8 mouse cellular contexts compared by ENCODE assay signal in genomic region chr8:70330741-70331364, GRCm38 (mm10). TPM values are rescaled to one million over a fixed set of nuclear protein-coding genes. Genes with fewer than 3 reads are reported as not detected.
DNase-seq lines count a peak whose midpoint lies in the region; ATAC-seq lines count a peak whose summit lies in the region.

No protein-coding gene starts in this region.

- peak overlapping the region; percentile 31 for H3K4me3 ChIP-seq in heart, embryonic 11.5 days (ENCODE audit: low read depth, low read length)
- peak overlapping the region; percentile 10 for H3K4me3 ChIP-seq in forebrain, embryonic 12.5 days (replicated peaks)
- peak overlapping the region; percentile 25 for H3K4me3 ChIP-seq in intestine, embryonic 14.5 days (ENCODE audit: low read depth, low read length)
- H3K4me3 ChIP-seq in liver, embryonic 12.5 days = peak overlapping the region; percentile 1; the same call in 1 of the 2 replicates

- peak; percentile 67 for ATAC-seq in heart, embryonic 11.5 days (replicated peaks; ENCODE audit: insufficient number of reproducible peaks, low FRiP score, low TSS enrichment)
- ATAC-seq in forebrain, embryonic 12.5 days (ENCODE audit: low FRiP score) = peak; percentile 82
- peak; percentile 42 for ATAC-seq in intestine, embryonic 14.5 days (replicated peaks; ENCODE audit: low FRiP score, low TSS enrichment, low read depth)
- peak; percentile 48 for ATAC-seq in liver, embryonic 12.5 days

- no peak overlapping the region for H3K27ac ChIP-seq in heart, embryonic 11.5 days (ENCODE audit: low read depth, low read length)
- 0 out of 2 replicates have a peak overlapping the region, but pooled peaks have one; percentile 25 for H3K27ac ChIP-seq in forebrain, embryonic 12.5 days
- no peak overlapping the region for H3K27ac ChIP-seq in intestine, embryonic 14.5 days (ENCODE audit: low read depth)
- H3K27ac ChIP-seq in liver, embryonic 12.5 days = no peak overlapping the region

- peaks cover 34% of the 10 kb centered on the region for H3K36me3 ChIP-seq in heart, embryonic 11.5 days (ENCODE audit: control insufficient read depth, insufficient read depth, low read length)
- H3K36me3 ChIP-seq in forebrain, embryonic 12.5 days (replicated peaks) = peaks cover 73% of the 10 kb centered on the region
- H3K36me3 ChIP-seq in intestine, embryonic 14.5 days (ENCODE audit: control insufficient read depth, insufficient read depth, low read length) = peaks cover 50% of the 10 kb centered on the region
- peaks cover 55% of the 10 kb centered on the region for H3K36me3 ChIP-seq in liver, embryonic 12.5 days

- peak overlapping the region; percentile 65 for H3K4me2 ChIP-seq in heart, embryonic 11.5 days
- H3K4me2 ChIP-seq in forebrain, embryonic 12.5 days = peak overlapping the region; percentile 31
- peak overlapping the region; percentile 36 for H3K4me2 ChIP-seq in intestine, embryonic 14.5 days (ENCODE audit: low read length)
- peak overlapping the region; percentile 43 for H3K4me2 ChIP-seq in liver, embryonic 12.5 days

- H3K27me3 ChIP-seq in heart, embryonic 11.5 days (ENCODE audit: control insufficient read depth, insufficient read depth, low read length) = peaks cover 7% of the 10 kb centered on the region
- H3K27me3 ChIP-seq in forebrain, embryonic 12.5 days = peaks cover 27% of the 10 kb centered on the region
- no peaks in the 10 kb centered on the region for H3K27me3 ChIP-seq in intestine, embryonic 14.5 days (replicated peaks; ENCODE audit: control insufficient read depth, insufficient read depth, low read length)
- peaks cover 18% of the 10 kb centered on the region for H3K27me3 ChIP-seq in liver, embryonic 12.5 days (replicated peaks)

- H3K9me3 ChIP-seq in heart, embryonic 11.5 days (replicated peaks; ENCODE audit: control insufficient read depth, low read length) = 0 out of 2 replicates have a peak, but pooled peaks cover 2% of the 10 kb centered on the region
- H3K9me3 ChIP-seq in forebrain, embryonic 12.5 days = no peaks in the 10 kb centered on the region
- no peaks in the 10 kb centered on the region; the same call in 1 of the 2 replicates for H3K9me3 ChIP-seq in intestine, embryonic 14.5 days (ENCODE audit: control insufficient read depth, low read length)
- no peaks in the 10 kb centered on the region for H3K9me3 ChIP-seq in liver, embryonic 12.5 days (replicated peaks)

- peak overlapping the region; percentile 47; the same call in 1 of the 2 replicates for H3K9ac ChIP-seq in heart, embryonic 11.5 days (ENCODE audit: low read depth, low read length)
- H3K9ac ChIP-seq in forebrain, embryonic 12.5 days = peak overlapping the region; percentile 45
- H3K9ac ChIP-seq in intestine, embryonic 14.5 days (ENCODE audit: low read length) = 0 out of 2 replicates have a peak overlapping the region, but pooled peaks have one; percentile 20
- H3K9ac ChIP-seq in liver, embryonic 12.5 days = no peak overlapping the region

- DNase-seq in heart, adult 18-20 months = no peak
- peak; percentile 85 for DNase-seq in adrenal gland, postnatal 14 days
- DNase-seq in intestine, embryonic 14.5 days (ENCODE audit: low spot score) = peak; percentile 81
- DNase-seq in right cerebral cortex, adult 2 months (ENCODE audit: low spot score in 2 of 2) = peak; percentile 64 to 74
- DNase-seq in urinary bladder, postnatal 25 days (ENCODE audit: low spot score) = no peak

- WGBS in heart, embryonic 11.5 days (ENCODE audit: insufficient replicate concordance) = 26% methylated on average over 53 of the region's 53 CpGs
- WGBS in forebrain, embryonic 12.5 days = 29% methylated on average over 51 of the region's 53 CpGs
- WGBS in intestine, embryonic 14.5 days = 39% methylated on average over 49 of the region's 53 CpGs
- WGBS in liver, embryonic 12.5 days (ENCODE audit: insufficient replicate concordance) = 54% methylated on average over 53 of the region's 53 CpGs

- H3K4me1 ChIP-seq in heart, embryonic 11.5 days (ENCODE audit: control insufficient read depth, insufficient read depth, low read length) = peaks cover 22% of the 10 kb centered on the region
- peaks cover 33% of the 10 kb centered on the region for H3K4me1 ChIP-seq in forebrain, embryonic 12.5 days
- H3K4me1 ChIP-seq in intestine, embryonic 14.5 days (replicated peaks; ENCODE audit: control insufficient read depth, insufficient read depth, low read length) = peaks cover 14% of the 10 kb centered on the region
- H3K4me1 ChIP-seq in liver, embryonic 12.5 days = peaks cover 55% of the 10 kb centered on the region

RNA-seq across cellular contexts. Expression of gene Gdf1, which starts 1.2 kb away (rescaled TPM):
- 1.7 and 1.9 TPM in 2 replicates for polyA plus RNA-seq in heart, embryonic 11.5 days (2014; fragmentation: Nextera tagmentation; extraction: Ambion mirVana)
- total RNA-seq in heart, adult 18-20 months (2021) = under 1 TPM in 1 of 2 experiments, not detected in 1; 0.28 TPM
- total RNA-seq in adrenal gland, postnatal 14 days (2021) = 0.41 and 1.2 TPM in 2 replicates
- polyA plus RNA-seq in forebrain, embryonic 12.5 days (2016; fragmentation: Nextera tagmentation; extraction: Ambion mirVana) = 1.8 and 4.2 TPM in 2 replicates
- 1.8 and 2.1 TPM in 2 replicates for polyA plus RNA-seq in intestine, embryonic 14.5 days (2014; fragmentation: Nextera tagmentation; extraction: Ambion mirVana)
- 1.0 and 1.5 TPM in 2 replicates for polyA plus RNA-seq in liver, embryonic 12.5 days (2016; fragmentation: Nextera tagmentation; extraction: Ambion mirVana)

RNA-seq across cellular contexts. Expression of gene Cers1, which starts 15.3 kb away (rescaled TPM):
- polyA plus RNA-seq in heart, embryonic 11.5 days (2014; fragmentation: Nextera tagmentation; extraction: Ambion mirVana) = 1.4 and 1.5 TPM in 2 replicates
- under 1 TPM; 0.55 to 0.57 TPM for total RNA-seq in heart, adult 18-20 months (2021)
- 1.9 and 2.9 TPM in 2 replicates for total RNA-seq in adrenal gland, postnatal 14 days (2021)
- polyA plus RNA-seq in forebrain, embryonic 12.5 days (2016; fragmentation: Nextera tagmentation; extraction: Ambion mirVana) = 14.9 and 16.2 TPM in 2 replicates
- 4.3 and 4.6 TPM in 2 replicates for polyA plus RNA-seq in intestine, embryonic 14.5 days (2014; fragmentation: Nextera tagmentation; extraction: Ambion mirVana)
- 0.45 and 0.63 TPM in 2 replicates for polyA plus RNA-seq in liver, embryonic 12.5 days (2016; fragmentation: Nextera tagmentation; extraction: Ambion mirVana)

RNA-seq across cellular contexts. Expression of gene Upf1, which starts 22.2 kb away (rescaled TPM):
- 14.0 and 17.2 TPM in 2 replicates for polyA plus RNA-seq in heart, embryonic 11.5 days (2014; fragmentation: Nextera tagmentation; extraction: Ambion mirVana)
- total RNA-seq in heart, adult 18-20 months (2021) = 10 to 100 TPM; 46.1 to 46.8 TPM
- total RNA-seq in adrenal gland, postnatal 14 days (2021) = 64.0 and 64.4 TPM in 2 replicates
- 26.9 and 29.5 TPM in 2 replicates for polyA plus RNA-seq in forebrain, embryonic 12.5 days (2016; fragmentation: Nextera tagmentation; extraction: Ambion mirVana)
- polyA plus RNA-seq in intestine, embryonic 14.5 days (2014; fragmentation: Nextera tagmentation; extraction: Ambion mirVana) = 16.6 and 19.4 TPM in 2 replicates
- polyA plus RNA-seq in liver, embryonic 12.5 days (2016; fragmentation: Nextera tagmentation; extraction: Ambion mirVana) = 30.4 and 30.5 TPM in 2 replicates

RNA-seq across cellular contexts. Expression of gene Cope, which starts 28.5 kb away (rescaled TPM):
- polyA plus RNA-seq in heart, embryonic 11.5 days (2014; fragmentation: Nextera tagmentation; extraction: Ambion mirVana) = 307 and 329 TPM in 2 replicates
- 100 to 1,000 TPM; 157 to 174 TPM for total RNA-seq in heart, adult 18-20 months (2021)
- total RNA-seq in adrenal gland, postnatal 14 days (2021) = 215 and 222 TPM in 2 replicates
- 217 and 229 TPM in 2 replicates for polyA plus RNA-seq in forebrain, embryonic 12.5 days (2016; fragmentation: Nextera tagmentation; extraction: Ambion mirVana)
- 331 and 336 TPM in 2 replicates for polyA plus RNA-seq in intestine, embryonic 14.5 days (2014; fragmentation: Nextera tagmentation; extraction: Ambion mirVana)
- 205 and 212 TPM in 2 replicates for polyA plus RNA-seq in liver, embryonic 12.5 days (2016; fragmentation: Nextera tagmentation; extraction: Ambion mirVana)

RNA-seq across cellular contexts. Expression of gene Ddx49, which starts 28.6 kb away (rescaled TPM):
- 36.4 and 37.6 TPM in 2 replicates for polyA plus RNA-seq in heart, embryonic 11.5 days (2014; fragmentation: Nextera tagmentation; extraction: Ambion mirVana)
- 10 to 100 TPM; 27.4 to 34.6 TPM for total RNA-seq in heart, adult 18-20 months (2021)
- 49.2 and 71.3 TPM in 2 replicates for total RNA-seq in adrenal gland, postnatal 14 days (2021)
- 54.0 and 54.2 TPM in 2 replicates for polyA plus RNA-seq in forebrain, embryonic 12.5 days (2016; fragmentation: Nextera tagmentation; extraction: Ambion mirVana)
- polyA plus RNA-seq in intestine, embryonic 14.5 days (2014; fragmentation: Nextera tagmentation; extraction: Ambion mirVana) = 47.5 and 49.7 TPM in 2 replicates
- polyA plus RNA-seq in liver, embryonic 12.5 days (2016; fragmentation: Nextera tagmentation; extraction: Ambion mirVana) = 37.0 and 40.0 TPM in 2 replicates

Comparison
In these comparisons a context has a peak if more than half of its experiments do, and no peak if none do; other contexts are left out.
1. DNase-seq: peak in adrenal gland, postnatal 14 days (single experiment), intestine, embryonic 14.5 days (single experiment) and right cerebral cortex, adult 2 months (2 of 2); none in heart, adult 18-20 months (0 of 2) and urinary bladder, postnatal 25 days (single experiment).
2. Peak in every context shown above with its lines, with median percentiles within 50 percentile points of each other: ATAC-seq, H3K4me2 ChIP-seq and H3K4me3 ChIP-seq.